20 mouse cellular contexts compared by ENCODE assay signal in the genomic region with DNA sequence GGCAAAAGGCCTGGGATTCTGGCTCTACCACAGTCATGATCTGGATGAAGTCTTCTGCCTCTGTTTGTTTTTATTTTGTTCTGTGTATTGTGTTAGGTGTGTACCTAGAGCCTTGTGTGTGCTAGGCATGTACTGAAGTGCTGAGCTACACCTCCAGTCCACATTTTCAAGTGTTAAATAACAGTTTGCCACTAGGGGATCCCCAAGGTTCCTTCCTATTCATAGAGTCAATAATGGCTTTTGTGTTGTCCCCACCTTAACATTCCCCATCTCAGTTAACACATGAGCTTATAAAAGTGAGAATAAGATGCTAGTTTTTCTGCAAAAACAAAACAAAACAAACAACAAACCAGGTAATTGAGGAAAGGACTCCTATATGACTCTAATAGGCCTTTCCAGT. TPM values are rescaled to one million over a fixed set of nuclear protein-coding genes. Genes with fewer than 3 reads are reported as not detected.
DNase-seq lines count a peak whose midpoint lies in the region; ATAC-seq and TF ChIP-seq lines count a peak whose summit lies in the region.
"Had no signal": no experiment of that assay in that cellular context is flagged by ENCODE, and none has a peak within 500 bp of the region (broad histone marks: within the 10 kb centered on the region; RNA-seq: fewer than 3 reads in every experiment).

No protein-coding gene starts in this region.

- peak; percentile 57 for TF ChIP-seq CTCF in kidney, postnatal 0 days (IDR thresholded peaks at IDR 0.05; ENCODE audit: low read depth)

- no peak overlapping the region for H3K27ac ChIP-seq in kidney, postnatal 0 days
- no peak overlapping the region for H3K27ac ChIP-seq in kidney, embryonic 14.5 days (ENCODE audit: low read depth, low read length)
- H3K27ac ChIP-seq: limb, embryonic 13.5 days; liver, embryonic 14.5 days had no signal

- no peak for ATAC-seq in kidney, postnatal 0 days (replicated peaks; ENCODE audit: low FRiP score, low read depth)
- ATAC-seq in kidney, embryonic 14.5 days (ENCODE audit: low FRiP score, low TSS enrichment) = no peak
- ATAC-seq: activated CD4-positive, CD25-positive, alpha-beta regulatory T cell, adult 4 months; midbrain, embryonic 16.5 days had no signal

- DNase-seq in kidney, postnatal 0 days (ENCODE audit: low spot score) = no peak
- DNase-seq in retina, embryonic 14.5 days (ENCODE audit: low spot score) = peak; percentile 35
- DNase-seq in retina, postnatal 1 day = no peak
- DNase-seq in MN1 (ENCODE audit: low spot score) = peak; percentile 32
- DNase-seq in thymus, postnatal 14 days = no peak
- DNase-seq in B cell, adult 2 months = no peak
- DNase-seq: adrenal gland, postnatal 25 days; cerebellum, adult 18-20 months; cerebellum, postnatal 25 days; embryo, embryonic 11 days; kidney, adult 2 months; kidney, postnatal 36 days; lung, postnatal 10 days; right cerebral cortex, postnatal 4 days; thymus, postnatal 36 days had no signal

- no peaks in the 10 kb centered on the region for H3K4me1 ChIP-seq in kidney, postnatal 0 days (replicated peaks; ENCODE audit: insufficient read depth, low read length)
- H3K4me1 ChIP-seq in kidney, embryonic 14.5 days (ENCODE audit: control insufficient read depth, insufficient read depth, low read length) = no peaks in the 10 kb centered on the region

- H3K9ac ChIP-seq in kidney, postnatal 0 days (ENCODE audit: low read depth, low read length) = no peak overlapping the region
- no peak overlapping the region for H3K9ac ChIP-seq in kidney, embryonic 14.5 days (ENCODE audit: low read depth, low read length)
- H3K9ac ChIP-seq: limb, embryonic 13.5 days; liver, embryonic 14.5 days had no signal

- no peak overlapping the region for H3K4me3 ChIP-seq in kidney, postnatal 0 days (replicated peaks; ENCODE audit: low read depth, low read length)
- no peak overlapping the region for H3K4me3 ChIP-seq in kidney, embryonic 14.5 days (ENCODE audit: low read length)
- H3K4me3 ChIP-seq: limb, embryonic 13.5 days had no signal

- H3K4me2 ChIP-seq in kidney, postnatal 0 days (ENCODE audit: low read length) = no peak overlapping the region
- H3K4me2 ChIP-seq in kidney, embryonic 14.5 days (replicated peaks; ENCODE audit: low read depth, low read length) = no peak overlapping the region
- H3K4me2 ChIP-seq: limb, embryonic 13.5 days had no signal

- no peaks in the 10 kb centered on the region for H3K36me3 ChIP-seq in kidney, postnatal 0 days (ENCODE audit: insufficient read depth, low read length)
- no peaks in the 10 kb centered on the region for H3K36me3 ChIP-seq in kidney, embryonic 14.5 days (ENCODE audit: control insufficient read depth, insufficient read depth, low read length)
- H3K36me3 ChIP-seq: limb, embryonic 13.5 days had no signal

- H3K9me3 ChIP-seq in kidney, postnatal 0 days (replicated peaks; ENCODE audit: low read length) = no peaks in the 10 kb centered on the region
- no peaks in the 10 kb centered on the region for H3K9me3 ChIP-seq in kidney, embryonic 14.5 days (ENCODE audit: control insufficient read depth, low read length)
- H3K9me3 ChIP-seq: limb, embryonic 13.5 days had no signal

- no peaks in the 10 kb centered on the region for H3K27me3 ChIP-seq in kidney, postnatal 0 days (ENCODE audit: insufficient read depth, low read length)
- no peaks in the 10 kb centered on the region for H3K27me3 ChIP-seq in kidney, embryonic 14.5 days (ENCODE audit: control insufficient read depth, insufficient read depth, low read length)

RNA-seq across cellular contexts. Expression of gene Ifrd1, which starts 7.7 kb away (rescaled TPM):
- polyA plus RNA-seq in kidney, postnatal 0 days (2015; fragmentation: Nextera tagmentation; extraction: Ambion mirVana) = 107 and 119 TPM in 2 replicates
- polyA plus RNA-seq in kidney, embryonic 14.5 days (2014; fragmentation: Nextera tagmentation; extraction: Ambion mirVana) = 128 and 131 TPM in 2 replicates

RNA-seq across cellular contexts. Expression of gene Lsmem1, which starts 56.7 kb away (rescaled TPM):
- polyA plus RNA-seq in kidney, postnatal 0 days (2015; fragmentation: Nextera tagmentation; extraction: Ambion mirVana) = 0.13 TPM in 1 of 2 replicates, not detected in the other
- polyA plus RNA-seq in kidney, embryonic 14.5 days (2014; fragmentation: Nextera tagmentation; extraction: Ambion mirVana) = not detected in 2 replicates
- polyA plus RNA-seq: midbrain, embryonic 16.5 days had no signal

Comparison
In these comparisons a context has a peak if more than half of its experiments do, and no peak if none do; other contexts are left out.
1. DNase-seq: peak in retina, embryonic 14.5 days (single experiment) and MN1 (single experiment); none in kidney, postnatal 0 days (single experiment), retina, postnatal 1 day (single experiment), thymus, postnatal 14 days (single experiment) and B cell, adult 2 months (0 of 2).